Mouse (Mus musculus): ENCODE data around the gene Chit1.

DNA sequence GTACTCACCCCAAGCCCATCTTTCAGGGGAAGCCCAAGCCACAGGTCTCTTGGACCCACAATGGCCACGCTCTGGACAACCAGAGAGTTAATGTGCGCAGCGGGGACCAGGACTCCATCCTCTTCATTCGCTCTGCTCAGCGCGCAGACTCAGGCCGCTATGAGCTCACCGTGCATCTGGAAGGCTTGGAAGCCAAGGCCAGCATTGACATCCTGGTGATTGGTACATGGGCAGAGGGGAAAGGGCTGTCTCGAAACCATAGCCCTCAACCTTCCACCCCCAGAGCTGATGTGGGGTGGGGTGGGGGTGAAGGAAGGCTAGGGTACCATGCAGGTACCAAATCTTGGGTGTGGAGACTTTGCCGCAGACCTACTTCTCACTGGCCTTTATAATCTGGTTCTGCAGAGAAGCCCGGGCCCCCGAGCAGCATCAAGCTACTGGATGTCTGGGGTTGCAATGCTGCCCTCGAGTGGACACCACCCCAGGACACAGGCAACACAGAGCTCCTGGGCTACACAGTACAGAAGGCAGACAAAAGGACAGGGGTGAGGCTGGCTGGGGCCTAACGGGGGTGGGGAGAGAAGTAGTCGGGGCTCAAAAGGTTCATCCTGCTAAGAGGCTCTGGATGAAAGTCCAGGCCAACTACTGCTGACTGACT is 86.4 kb downstream of the Chit1 start:
- peak; percentile 54 for TF ChIP-seq POLR2A (IDR thresholded peaks at IDR 0.05; ENCODE audit: insufficient read length, low read depth)
- TF ChIP-seq MAX (IDR thresholded peaks at IDR 0.05; ENCODE audit: low read depth): no peak
- no peak for TF ChIP-seq TCF12 (IDR thresholded peaks at IDR 0.05; ENCODE audit: insufficient read depth, poor library complexity, severe bottlenecking)
- no peak for TF ChIP-seq MYOG (IDR thresholded peaks at IDR 0.05; ENCODE audit: control insufficient read depth in 1 of 3, insufficient read depth in 1 of 3, insufficient read length in 2 of 3, low read depth in 2 of 3)
- no peak for TF ChIP-seq TCF3 (IDR thresholded peaks at IDR 0.05; ENCODE audit: insufficient read length, low read depth)
- no peak for TF ChIP-seq CEBPB (IDR thresholded peaks at IDR 0.05; ENCODE audit: insufficient read depth, poor library complexity, severe bottlenecking)
- TF ChIP-seq POLR2AphosphoS2 (IDR thresholded peaks at IDR 0.05; ENCODE audit: insufficient read length, low read depth): peak; percentile 86
- no peak for TF ChIP-seq USF1 (IDR thresholded peaks at IDR 0.05; ENCODE audit: low read depth)
- no peak for TF ChIP-seq REST (IDR thresholded peaks at IDR 0.05; ENCODE audit: insufficient read depth, insufficient read length)
- no peak for TF ChIP-seq SRF (IDR thresholded peaks at IDR 0.05; ENCODE audit: control insufficient read depth, insufficient read length, low read depth)
- TF ChIP-seq E2F4 (IDR thresholded peaks at IDR 0.05; ENCODE audit: insufficient read depth): no peak
- no peak for TF ChIP-seq MYOD1 (IDR thresholded peaks at IDR 0.05; ENCODE audit: control insufficient read depth in 1 of 3, insufficient read length in 2 of 3, low read depth in 2 of 3)

Data from myocyte (in vitro differentiated cells).